Mouse (Mus musculus) cerebellum, postnatal 4 days (tissue): ENCODE results near the gene St3gal4.

Experiments used
- DNase-seq, 2 experiments: peaks; one replicate each; pipeline ENCODE4 v3.0.0; 2022; ENCODE audit warnings: low spot score in 2 of 2, mixed read lengths in 1 of 2

The St3gal4 gene

DNA sequence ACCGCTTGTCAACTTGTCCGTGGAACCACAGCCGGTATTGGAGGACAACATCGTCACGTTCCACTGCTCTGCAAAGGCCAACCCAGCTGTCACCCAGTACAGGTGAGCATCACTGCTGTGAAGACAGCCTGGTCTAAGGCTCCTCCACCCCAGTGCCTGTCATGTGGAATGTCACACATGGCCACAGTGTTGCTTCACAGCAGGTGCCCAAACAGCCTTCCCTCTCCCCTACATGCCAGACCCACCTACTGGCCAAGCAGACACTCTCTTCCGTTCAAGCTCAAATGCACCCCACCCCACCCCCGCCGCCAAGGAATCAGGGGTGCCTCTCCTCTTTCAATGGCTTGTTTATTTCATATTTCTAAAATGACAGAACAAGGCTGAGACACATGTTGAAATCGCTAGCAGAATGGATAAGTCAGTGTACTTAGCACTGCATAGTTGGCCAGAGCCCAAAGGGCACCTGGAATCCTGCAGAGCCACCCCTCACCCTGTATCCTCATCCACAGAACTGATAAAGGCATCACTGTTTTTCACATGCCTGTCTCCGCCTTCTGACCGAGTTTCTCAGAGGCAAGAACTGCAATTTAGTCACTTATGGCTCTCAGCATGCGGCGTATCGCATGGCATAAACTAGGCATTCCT, 111.2 kb downstream of the St3gal4 start:
- no peak for DNase-seq

DNA sequence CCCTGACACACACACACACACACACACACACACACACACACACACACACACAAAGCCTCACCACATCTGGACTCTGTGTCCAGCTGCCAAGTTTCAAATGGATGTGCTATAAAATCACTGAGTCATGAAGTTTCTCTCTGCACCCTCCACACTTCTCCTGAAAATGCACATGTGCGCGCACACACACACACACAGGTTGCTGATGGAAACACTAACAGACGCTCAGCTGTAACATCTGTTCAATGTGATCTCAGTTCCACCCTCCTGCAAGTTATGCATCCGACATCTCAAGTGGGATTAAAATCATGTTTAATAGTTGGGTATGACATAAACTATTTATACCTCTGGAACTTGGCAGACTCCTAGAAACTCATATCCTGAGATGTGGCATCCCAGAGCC, 115.0 kb downstream of the St3gal4 start:
- no peak for DNase-seq

DNA sequence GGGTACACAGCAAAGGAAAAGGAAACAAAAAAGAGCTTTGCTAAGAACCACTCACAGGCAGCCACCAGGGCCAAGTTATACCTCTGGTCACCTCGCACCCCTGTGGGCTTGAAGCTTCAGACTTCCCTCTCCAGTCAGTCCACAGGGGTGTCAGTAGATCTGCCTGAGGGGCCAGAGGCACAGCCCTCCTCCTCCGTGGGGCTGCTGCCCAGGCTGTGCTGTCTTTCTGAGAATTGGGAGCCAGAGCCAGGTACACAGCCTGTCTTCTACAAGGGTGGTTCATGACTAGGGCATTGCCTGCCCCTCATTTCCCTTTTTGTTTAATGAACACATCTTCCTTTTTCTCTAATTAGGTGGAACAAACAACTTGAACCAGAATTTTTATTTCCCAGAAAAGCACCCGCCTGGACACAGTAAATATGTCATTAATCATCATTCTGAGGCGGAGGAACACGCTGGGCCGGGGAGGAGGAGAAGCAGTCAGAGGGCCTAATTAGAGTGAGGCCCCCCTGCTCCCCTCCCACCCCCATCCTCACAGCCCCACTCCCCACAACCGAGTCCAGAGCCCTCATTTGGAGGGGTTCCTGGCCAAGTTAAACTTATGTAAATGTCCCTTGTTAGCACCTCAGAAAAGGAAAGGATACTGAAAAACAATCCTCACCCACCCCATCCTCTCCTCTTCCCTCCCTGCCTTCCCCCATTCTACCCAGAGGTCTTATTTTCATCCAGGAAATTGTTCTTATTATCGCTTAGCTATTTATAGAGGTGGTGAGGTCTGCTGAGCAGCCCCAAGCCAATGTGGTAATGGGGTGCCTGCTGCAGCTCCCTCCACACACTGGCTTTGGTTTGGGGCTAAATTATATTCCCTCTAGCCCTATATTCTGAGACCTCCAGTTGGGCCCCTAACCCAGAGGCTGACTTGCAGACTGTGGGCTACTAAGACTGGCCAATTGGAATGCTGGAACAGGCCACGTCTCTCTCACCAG, 120.9 kb downstream of the St3gal4 start:
- DNase-seq = no peak
